In genomic region chr6:128099190-128099589, GRCm38 (mm10) we compare ENCODE assay signal across 11 mouse cellular contexts. TPM values are rescaled to one million over a fixed set of nuclear protein-coding genes. Genes with fewer than 3 reads are reported as not detected.
DNase-seq lines count a peak whose midpoint lies in the region; ATAC-seq lines count a peak whose summit lies in the region.
"Had no signal": no experiment of that assay in that cellular context is flagged by ENCODE, and none has a peak within 500 bp of the region (broad histone marks: within the 10 kb centered on the region; RNA-seq: fewer than 3 reads in every experiment).

No protein-coding gene starts in this region.

- H3K9me3 ChIP-seq in heart, embryonic 12.5 days (replicated peaks): no peaks in the 10 kb centered on the region
- no peaks in the 10 kb centered on the region for H3K9me3 ChIP-seq in embryonic facial prominence, embryonic 14.5 days (ENCODE audit: control insufficient read depth, low read length)
- no peaks in the 10 kb centered on the region for H3K9me3 ChIP-seq in limb, embryonic 10.5 days (replicated peaks)

- H3K9ac ChIP-seq in heart, embryonic 12.5 days: no peak overlapping the region
- H3K9ac ChIP-seq in embryonic facial prominence, embryonic 14.5 days (ENCODE audit: low read depth, low read length): no peak overlapping the region

- no peak for DNase-seq in heart, postnatal 36 days
- peak; percentile 58 for DNase-seq in left cerebral cortex, postnatal 4 days
- DNase-seq in left cerebral cortex, postnatal 25 days (ENCODE audit: low spot score in 2 of 2): no peak
- peak; percentile 63 for DNase-seq in embryonic facial prominence, embryonic 14.5 days (ENCODE audit: low spot score)
- DNase-seq in limb, embryonic 10.5 days (ENCODE audit: low spot score): no peak
- DNase-seq in spleen, adult 18-20 months: no peak
- DNase-seq: cerebellum, adult 11 months; gastrocnemius, postnatal 36 days; lung, postnatal 14 days had no signal

- intact Hi-C loops in heart, postnatal 36 days (cut with DNase I): no loop called here
- intact Hi-C loops in left cerebral cortex, postnatal 4 days (cut with DNase I): no loop called here
- intact Hi-C loops in left cerebral cortex, postnatal 25 days (cut with DNase I): no loop called here

- 55% methylated on average over 9 of the region's 9 CpGs for WGBS in heart, embryonic 12.5 days
- WGBS in embryonic facial prominence, embryonic 14.5 days: 37% methylated on average over 9 of the region's 9 CpGs
- 81% methylated on average over 9 of the region's 9 CpGs for WGBS in limb, embryonic 10.5 days

- no peaks in the 10 kb centered on the region for H3K36me3 ChIP-seq in heart, embryonic 12.5 days
- no peaks in the 10 kb centered on the region for H3K36me3 ChIP-seq in embryonic facial prominence, embryonic 14.5 days (ENCODE audit: control insufficient read depth, insufficient read depth, low read length)
- no peaks in the 10 kb centered on the region for H3K36me3 ChIP-seq in limb, embryonic 10.5 days

- H3K4me3 ChIP-seq in heart, embryonic 12.5 days: no peak overlapping the region
- no peak overlapping the region for H3K4me3 ChIP-seq in embryonic facial prominence, embryonic 14.5 days (ENCODE audit: low read depth, low read length)
- H3K4me3 ChIP-seq in limb, embryonic 10.5 days: no peak overlapping the region
- H3K4me3 ChIP-seq: myocyte had no signal

- no peak overlapping the region for H3K4me2 ChIP-seq in heart, embryonic 12.5 days
- H3K4me2 ChIP-seq in embryonic facial prominence, embryonic 14.5 days (ENCODE audit: low read depth, low read length): no peak overlapping the region

- H3K4me1 ChIP-seq in heart, embryonic 12.5 days (replicated peaks): peaks cover 63% of the 10 kb centered on the region
- peaks cover 20% of the 10 kb centered on the region for H3K4me1 ChIP-seq in embryonic facial prominence, embryonic 14.5 days (ENCODE audit: control insufficient read depth, insufficient read depth, low read length)
- H3K4me1 ChIP-seq in limb, embryonic 10.5 days: peaks cover 36% of the 10 kb centered on the region

- ATAC-seq in heart, embryonic 12.5 days (ENCODE audit: insufficient number of reproducible peaks, low FRiP score): no peak
- no peak for ATAC-seq in embryonic facial prominence, embryonic 14.5 days (ENCODE audit: low read depth)

- no peaks in the 10 kb centered on the region for H3K27me3 ChIP-seq in heart, embryonic 12.5 days (replicated peaks)
- no peaks in the 10 kb centered on the region for H3K27me3 ChIP-seq in embryonic facial prominence, embryonic 14.5 days (replicated peaks; ENCODE audit: control insufficient read depth, insufficient read depth, low read length)
- no peaks in the 10 kb centered on the region for H3K27me3 ChIP-seq in limb, embryonic 10.5 days (ENCODE audit: low read depth, poor library complexity, severe bottlenecking)

- peak overlapping the region; percentile 49 for H3K27ac ChIP-seq in heart, embryonic 12.5 days (ENCODE audit: poor library complexity, severe bottlenecking)
- H3K27ac ChIP-seq in embryonic facial prominence, embryonic 14.5 days (replicated peaks; ENCODE audit: low read depth, low read length): peak overlapping the region; percentile 69
- peak overlapping the region; percentile 36; the same call in 1 of the 2 replicates for H3K27ac ChIP-seq in limb, embryonic 10.5 days

RNA-seq across cellular contexts. Expression of gene Tspan9, which starts 44.2 kb away (rescaled TPM):
- polyA plus RNA-seq in heart, embryonic 12.5 days (2016; fragmentation: Nextera tagmentation; extraction: Ambion mirVana): 172 and 183 TPM in 2 replicates
- 100 to 1,000 TPM in 1 of 2 experiments, 10 to 100 TPM in 1; 80.9 to 113 TPM for total RNA-seq in heart, postnatal 36 days (2021)
- 10 to 100 TPM; 69.5 to 78.5 TPM for total RNA-seq in left cerebral cortex, postnatal 4 days (2021)
- 10 to 100 TPM; 55.2 to 58.6 TPM for total RNA-seq in left cerebral cortex, postnatal 25 days (2021)
- polyA plus RNA-seq in embryonic facial prominence, embryonic 14.5 days (2014; fragmentation: Nextera tagmentation; extraction: Ambion mirVana): 130 and 151 TPM in 2 replicates
- 61.2 and 78.5 TPM in 2 replicates for polyA plus RNA-seq in limb, embryonic 10.5 days (2016; fragmentation: Nextera tagmentation; extraction: Ambion mirVana)

Comparison
In these comparisons a context has a peak if more than half of its experiments do, and no peak if none do; other contexts are left out.
1. DNase-seq: peak in left cerebral cortex, postnatal 4 days (single experiment) and embryonic facial prominence, embryonic 14.5 days (single experiment); none in heart, postnatal 36 days (0 of 2), left cerebral cortex, postnatal 25 days (0 of 2), limb, embryonic 10.5 days (single experiment) and spleen, adult 18-20 months (0 of 2).
2. Peak in every context shown above with its lines, with median percentiles within 50 percentile points of each other: H3K27ac ChIP-seq.